Mouse (Mus musculus): Measurements from ENCODE around the gene Sdr39u1.

Sdr39u1 gene

GRCm38 (mm10) chr14:55884713-55885113, 15.4 kb downstream of the Sdr39u1 start, which contains the start of gene Khnyn:
TSS of gene Khnyn (plus strand) at chr14:55884947.
- ATAC-seq (ENCODE audit: insufficient number of reproducible peaks, low FRiP score, low TSS enrichment), result peak; percentile 50

- ATAC-seq (ENCODE audit: insufficient number of reproducible peaks, low FRiP score, low TSS enrichment), result peak; percentile 70
Measured at GRCm38 (mm10) chr14:55884166-55884565, 15.9 kb downstream of the Sdr39u1 start, which contains the start of gene Cbln3. TSS of gene Cbln3 (minus strand) at chr14:55884392.

- no peak for ATAC-seq (ENCODE audit: insufficient number of reproducible peaks, low FRiP score, low TSS enrichment)
Measured at GRCm38 (mm10) chr14:55883663-55884062, 16.4 kb downstream of the Sdr39u1 start.

- no peak for ATAC-seq (ENCODE audit: insufficient number of reproducible peaks, low FRiP score, low TSS enrichment)
Measured at GRCm38 (mm10) chr14:55883149-55883661, 16.9 kb downstream of the Sdr39u1 start.

- peak; percentile 69 for ATAC-seq (ENCODE audit: insufficient number of reproducible peaks, low FRiP score, low TSS enrichment)
Measured at GRCm38 (mm10) chr14:55882171-55882641, 17.9 kb downstream of the Sdr39u1 start.

- no peak for ATAC-seq (ENCODE audit: insufficient number of reproducible peaks, low FRiP score, low TSS enrichment)
Measured at GRCm38 (mm10) chr14:55880982-55881381, 19.1 kb downstream of the Sdr39u1 start.

GRCm38 (mm10) chr14:55879623-55880022, 20.5 kb downstream of the Sdr39u1 start:
- ATAC-seq (ENCODE audit: insufficient number of reproducible peaks, low FRiP score, low TSS enrichment), result no peak

GRCm38 (mm10) chr14:55878316-55878940, 21.7 kb downstream of the Sdr39u1 start:
- ATAC-seq (ENCODE audit: insufficient number of reproducible peaks, low FRiP score, low TSS enrichment), result no peak

- no peak for ATAC-seq (ENCODE audit: insufficient number of reproducible peaks, low FRiP score, low TSS enrichment)
Measured at GRCm38 (mm10) chr14:55877469-55878315, 22.4 kb downstream of the Sdr39u1 start.

- peak; percentile 74 for ATAC-seq (ENCODE audit: insufficient number of reproducible peaks, low FRiP score, low TSS enrichment)
Measured at GRCm38 (mm10) chr14:55873714-55874683, 26.1 kb downstream of the Sdr39u1 start.

- ATAC-seq (ENCODE audit: insufficient number of reproducible peaks, low FRiP score, low TSS enrichment), result no peak
Measured at GRCm38 (mm10) chr14:55873242-55873713, 26.8 kb downstream of the Sdr39u1 start.

- no peak for ATAC-seq (ENCODE audit: insufficient number of reproducible peaks, low FRiP score, low TSS enrichment)
Measured at GRCm38 (mm10) chr14:55872551-55872950, 27.5 kb downstream of the Sdr39u1 start.

- no peak for ATAC-seq (ENCODE audit: insufficient number of reproducible peaks, low FRiP score, low TSS enrichment)
Measured at GRCm38 (mm10) chr14:55872039-55872438, 28.1 kb downstream of the Sdr39u1 start.

GRCm38 (mm10) chr14:55869538-55869937, 30.6 kb downstream of the Sdr39u1 start:
- ATAC-seq (ENCODE audit: insufficient number of reproducible peaks, low FRiP score, low TSS enrichment), result no peak

- ATAC-seq (ENCODE audit: insufficient number of reproducible peaks, low FRiP score, low TSS enrichment), result no peak
Measured at GRCm38 (mm10) chr14:55868230-55869026, 31.7 kb downstream of the Sdr39u1 start.

GRCm38 (mm10) chr14:55866962-55867361, 33.1 kb downstream of the Sdr39u1 start:
- no peak for ATAC-seq (ENCODE audit: insufficient number of reproducible peaks, low FRiP score, low TSS enrichment)

GRCm38 (mm10) chr14:55863773-55864172, 36.3 kb downstream of the Sdr39u1 start:
- peak; percentile 39; the same call in 1 of the 2 replicates for ATAC-seq (ENCODE audit: insufficient number of reproducible peaks, low FRiP score, low TSS enrichment)

GRCm38 (mm10) chr14:55862970-55863369, 37.1 kb downstream of the Sdr39u1 start:
- no peak for ATAC-seq (ENCODE audit: insufficient number of reproducible peaks, low FRiP score, low TSS enrichment)

GRCm38 (mm10) chr14:55862186-55862585, 37.9 kb downstream of the Sdr39u1 start:
- no peak for ATAC-seq (ENCODE audit: insufficient number of reproducible peaks, low FRiP score, low TSS enrichment)
